Comparison of ENCODE assay signal across 8 mouse cellular contexts in genomic region chr7:75537567-75537966, GRCm38 (mm10).
"Had no signal": no experiment of that assay in that cellular context is flagged by ENCODE, and none has a peak within 500 bp of the region (broad histone marks: within the 10 kb centered on the region; RNA-seq: fewer than 3 reads in every experiment).

No protein-coding gene starts in this region.

- ATAC-seq: lung, postnatal 0 days; midbrain, embryonic 16.5 days had no signal

- DNase-seq: kidney, adult 2 months; kidney, postnatal 14 days; lung, adult 2 months; lung, postnatal 36 days; thymus, adult 18-20 months; thymus, postnatal 14 days had no signal
